Mouse (Mus musculus) hindlimb bud, embryonic 11.5 days (tissue): ENCODE data around the gene Kctd7.

Source experiments
- DNase-seq: peaks from one replicate; pipeline ENCODE4 v3.0.0-alpha.2; 2012; ENCODE audit warnings: low read depth, low spot score; ENCODE audit errors: extremely low spot score

Gene Kctd7

DNA sequence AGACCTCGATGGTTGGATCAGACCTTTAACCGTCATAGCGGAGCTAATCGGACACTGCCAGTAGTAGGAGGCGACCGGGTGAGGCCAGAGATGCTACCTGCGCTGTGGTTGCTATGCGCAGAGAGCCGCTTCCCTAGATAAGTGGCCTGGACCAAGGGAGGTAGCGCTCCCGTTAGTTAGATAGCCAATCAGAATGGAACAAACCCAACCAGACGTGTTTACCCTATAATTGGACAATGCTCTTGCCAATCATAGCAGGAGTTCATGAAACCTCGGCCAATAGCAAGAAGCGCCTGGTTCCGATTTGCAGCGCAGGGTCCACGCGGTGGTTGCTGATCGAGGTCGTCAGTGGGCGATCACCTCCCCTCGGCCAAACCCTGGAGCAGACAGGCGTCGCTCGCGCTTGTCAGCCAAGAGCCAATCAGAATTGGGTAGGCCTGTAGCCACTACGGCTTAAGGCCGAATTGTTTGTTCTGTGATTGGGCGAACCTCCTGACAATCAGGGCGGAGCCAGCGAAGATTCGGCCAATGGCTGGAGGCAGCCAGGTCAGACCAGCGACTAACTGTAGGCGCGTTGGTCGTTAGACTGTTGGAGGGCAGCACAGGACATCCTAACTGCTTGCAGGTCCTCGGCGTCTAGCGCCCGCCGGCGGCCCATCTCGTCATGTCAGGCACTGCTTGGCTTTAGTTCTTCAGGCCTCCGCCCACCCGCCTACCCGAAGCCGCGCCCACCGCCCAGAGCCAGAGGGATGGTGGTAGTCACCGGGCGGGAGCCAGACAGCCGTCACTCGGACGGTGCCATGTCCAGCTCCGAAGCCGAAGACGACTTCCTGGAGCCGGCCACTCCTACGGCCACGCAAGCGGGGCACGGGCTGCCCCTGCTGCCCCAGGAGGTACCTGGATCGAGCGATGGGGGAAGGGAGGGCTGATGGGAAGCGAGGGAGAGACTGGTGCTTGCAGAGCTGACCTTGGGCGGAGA is at the start of gene Kctd7:
Gene Kctd7, plus strand, starts transcription at position 528 of the 979 bp plus-strand sequence.
- peak; percentile 94 for DNase-seq

- DNase-seq, result no peak
Observed at GRCm38 (mm10) chr5:130096754-130097153, 47.9 kb upstream of the Kctd7 start.

- no peak for DNase-seq
Observed at GRCm38 (mm10) chr5:130097837-130098236, 46.8 kb upstream of the Kctd7 start.

- no peak for DNase-seq
Observed at GRCm38 (mm10) chr5:130101724-130102123, 42.9 kb upstream of the Kctd7 start.

- DNase-seq, result no peak
Observed at GRCm38 (mm10) chr5:130109348-130109747, 35.3 kb upstream of the Kctd7 start.

GRCm38 (mm10) chr5:130110632-130111464 is 33.8 kb upstream of the Kctd7 start:
- DNase-seq, result no peak

DNA sequence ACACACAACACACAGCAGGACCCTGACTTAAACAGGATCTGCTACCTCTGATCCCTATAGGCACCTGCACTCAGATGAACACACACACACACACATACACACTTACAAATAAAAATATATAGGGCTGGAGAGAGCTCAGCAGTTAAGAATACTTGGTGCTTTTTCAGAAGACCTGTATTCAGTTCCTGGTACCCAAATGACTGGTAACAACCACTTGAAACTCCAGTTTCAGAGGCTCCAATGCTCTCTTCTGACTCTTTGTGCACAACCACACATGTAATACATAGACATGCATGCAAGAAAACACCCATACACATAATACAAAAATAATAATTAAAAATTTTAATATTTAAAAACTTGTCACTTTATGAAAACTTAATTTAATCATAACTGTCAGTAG is 32.0 kb upstream of the Kctd7 start:
- no peak for DNase-seq

DNA sequence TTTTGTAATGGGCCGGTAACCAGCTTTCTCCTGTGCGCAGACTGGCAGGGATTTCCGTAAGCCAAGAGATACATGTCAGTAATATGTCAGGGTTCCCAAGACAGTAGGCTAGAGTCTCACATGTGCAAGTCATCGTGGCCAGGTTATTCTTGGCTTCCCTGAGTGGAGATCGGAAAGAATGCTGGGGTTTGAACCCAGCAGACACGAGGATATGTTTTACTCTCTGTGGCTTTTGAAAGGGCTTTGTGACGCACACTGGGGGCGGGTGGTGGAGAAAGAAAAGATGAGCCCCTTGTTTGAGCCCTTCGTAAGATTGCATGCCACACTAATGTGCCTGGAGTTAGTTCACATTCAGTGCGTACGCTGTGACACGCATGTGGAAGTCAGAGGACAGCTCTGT is 28.5 kb upstream of the Kctd7 start:
- DNase-seq, result no peak

DNA sequence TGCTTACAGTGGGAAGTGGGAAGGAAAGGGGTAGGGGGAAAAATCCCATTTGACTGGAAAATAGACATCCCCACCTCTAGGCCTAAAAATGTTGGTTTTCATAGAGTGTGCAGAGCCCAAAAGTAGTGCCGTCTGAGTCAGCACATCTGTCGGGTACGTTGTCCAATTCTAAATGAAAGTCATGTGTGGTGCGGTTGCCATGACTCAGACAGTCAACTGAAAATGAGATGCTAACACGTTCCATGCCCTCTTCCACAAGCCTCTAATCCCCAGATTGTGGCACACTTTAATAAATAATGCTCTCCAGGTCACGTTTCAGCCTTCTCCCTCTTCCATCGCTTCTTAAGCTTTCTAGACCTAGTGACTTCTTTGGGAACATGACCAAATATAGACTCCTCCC is 27.8 kb upstream of the Kctd7 start:
- DNase-seq, result no peak

GRCm38 (mm10) chr5:130117932-130118331 is 26.7 kb upstream of the Kctd7 start:
- no peak for DNase-seq

DNA sequence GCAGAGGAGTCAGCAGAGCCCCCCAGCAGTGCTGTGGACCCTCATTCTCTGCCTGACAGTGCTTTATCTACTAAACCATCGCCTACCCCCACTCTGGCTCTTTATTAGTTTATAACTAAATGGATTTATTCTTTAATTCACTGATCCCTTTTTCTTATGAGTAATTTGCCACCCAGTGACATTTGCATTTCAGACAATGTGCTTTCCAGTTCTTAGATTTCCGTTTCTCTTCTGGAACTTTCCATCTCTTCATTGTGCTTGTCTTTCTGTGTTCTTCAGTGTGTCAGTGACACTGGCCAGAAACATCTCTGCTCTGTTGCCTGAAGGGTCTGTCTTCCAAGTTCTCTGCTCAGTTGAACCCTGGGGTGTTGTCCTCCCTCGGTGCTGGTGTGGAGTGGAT is 25.4 kb upstream of the Kctd7 start:
- no peak for DNase-seq

DNA sequence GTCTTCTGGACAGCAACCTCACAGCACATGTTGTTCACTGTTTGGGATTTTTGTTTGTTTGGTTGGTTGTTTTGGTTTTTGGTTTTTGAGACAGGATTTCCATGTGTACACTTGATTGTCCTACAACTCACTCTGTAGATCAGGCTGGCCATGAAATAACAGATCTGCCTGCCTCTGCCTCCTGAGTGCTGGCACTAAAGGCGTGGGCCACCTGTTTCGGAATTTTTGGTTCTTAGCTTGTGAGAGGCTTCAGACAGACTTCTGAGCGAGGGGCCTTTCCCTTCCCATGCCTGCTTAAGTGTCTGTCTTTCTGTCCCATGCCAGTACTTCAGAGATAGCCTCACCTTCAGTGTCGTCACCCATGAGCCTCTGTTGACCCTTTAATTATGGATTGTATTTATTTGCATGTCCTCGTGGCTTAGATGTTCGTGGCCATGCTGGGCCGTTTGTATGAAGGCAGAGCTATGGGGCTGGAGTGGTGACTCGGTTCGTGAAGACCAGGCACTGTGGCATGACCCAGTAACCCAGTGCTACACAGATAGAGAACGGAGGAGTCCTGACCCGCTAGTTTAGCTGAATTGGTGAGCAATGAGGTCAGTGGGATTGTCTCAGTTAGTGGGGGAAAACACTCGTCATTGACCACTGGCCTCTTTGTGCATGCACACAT is 24.5 kb upstream of the Kctd7 start:
- no peak for DNase-seq

GRCm38 (mm10) chr5:130120904-130121303 is 23.8 kb upstream of the Kctd7 start:
- DNase-seq, result no peak

GRCm38 (mm10) chr5:130122355-130122754 is 22.3 kb upstream of the Kctd7 start:
- no peak for DNase-seq

DNA sequence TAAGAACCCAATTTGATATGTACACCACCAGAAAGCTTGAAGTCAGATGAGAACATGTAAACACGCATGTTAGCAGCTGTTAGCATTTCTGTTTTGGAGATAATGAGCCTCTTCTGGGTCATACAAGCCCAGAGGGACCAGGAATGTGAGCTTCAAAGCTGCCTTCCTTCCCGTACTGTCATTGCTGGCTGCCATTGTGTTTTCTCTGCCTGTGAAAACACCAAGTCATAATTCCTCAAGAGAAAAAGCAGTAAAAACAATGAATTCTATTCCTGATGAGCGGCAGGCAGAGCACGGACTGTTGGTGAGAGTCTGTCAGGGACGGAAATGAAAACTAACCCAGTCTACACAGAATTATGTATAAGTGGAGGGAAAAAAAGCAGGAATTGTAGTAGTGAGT is 20.4 kb upstream of the Kctd7 start:
- DNase-seq, result no peak

GRCm38 (mm10) chr5:130128686-130129523 is 15.8 kb upstream of the Kctd7 start:
- no peak for DNase-seq

DNA sequence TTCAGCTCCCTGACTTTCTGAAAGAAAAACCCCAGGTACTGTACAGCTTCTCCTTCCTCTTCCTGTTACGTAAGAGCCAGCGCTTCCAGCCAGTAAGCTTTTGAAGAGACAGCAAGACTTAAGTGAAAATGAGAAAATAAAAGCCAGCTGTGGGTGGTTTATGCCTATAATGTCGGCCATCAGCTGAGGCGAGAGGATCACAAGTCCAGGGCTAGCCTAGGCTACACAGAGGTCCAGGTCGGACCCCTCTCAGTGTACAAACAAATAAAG is 15.2 kb upstream of the Kctd7 start:
- DNase-seq, result no peak

DNA sequence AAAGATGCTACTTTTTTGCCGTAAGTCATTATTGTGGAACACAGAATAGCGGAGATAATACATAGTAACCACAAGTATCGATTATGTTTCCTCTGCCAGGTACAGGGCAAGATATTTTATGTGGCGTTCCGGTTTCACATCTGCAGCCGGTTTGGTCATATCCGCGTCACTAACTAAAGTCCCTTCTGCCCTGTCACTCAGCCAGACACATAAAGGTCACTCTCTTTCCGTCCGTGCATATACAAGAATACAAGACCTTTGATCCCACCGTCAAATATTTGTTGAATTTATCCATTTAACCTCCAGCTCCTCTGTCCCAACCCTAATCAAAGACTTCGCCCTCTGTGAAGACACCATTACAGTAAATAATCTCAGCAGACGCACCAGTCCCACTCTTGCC is 8.1 kb upstream of the Kctd7 start:
- DNase-seq, result no peak

DNA sequence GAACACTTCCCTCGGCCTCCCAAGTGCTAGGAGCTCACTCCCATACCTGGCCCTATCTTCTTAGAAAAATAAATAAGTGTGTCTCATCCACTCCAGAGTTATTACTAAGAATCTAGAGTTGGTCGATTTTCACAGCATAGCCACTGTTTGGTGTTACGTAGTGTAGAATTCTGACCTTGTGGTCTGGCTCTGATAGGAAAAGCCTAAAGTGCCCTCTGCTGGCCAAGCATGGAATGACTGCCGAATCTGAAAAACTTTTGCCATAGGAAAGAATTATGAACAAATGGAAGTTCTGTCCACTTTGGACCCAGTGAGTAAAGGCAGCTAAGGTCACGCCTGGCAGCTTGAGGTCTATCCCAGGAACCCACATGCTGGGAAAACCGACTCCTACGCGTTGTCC is 5.3 kb upstream of the Kctd7 start:
- DNase-seq, result peak; percentile 64

DNA sequence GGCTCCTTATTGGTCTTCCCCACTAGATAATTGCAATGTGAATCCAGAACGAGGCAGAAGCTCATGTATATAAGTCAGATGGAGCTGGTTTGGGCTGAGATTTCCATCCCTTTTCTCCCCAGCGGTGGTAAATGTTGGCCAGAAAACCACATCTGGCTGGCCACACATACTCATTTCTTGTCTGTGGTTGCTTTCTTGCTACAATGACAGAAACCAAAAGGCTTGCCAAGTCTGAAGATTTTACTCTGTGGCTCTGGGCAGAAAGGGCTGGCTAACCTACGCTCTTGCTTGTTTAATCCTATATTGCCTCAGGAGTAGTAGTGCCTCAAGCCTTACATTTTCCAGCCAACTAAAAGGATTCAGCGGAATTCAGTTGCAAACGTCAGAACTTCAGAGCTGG is 3.5 kb upstream of the Kctd7 start:
- no peak for DNase-seq

DNA sequence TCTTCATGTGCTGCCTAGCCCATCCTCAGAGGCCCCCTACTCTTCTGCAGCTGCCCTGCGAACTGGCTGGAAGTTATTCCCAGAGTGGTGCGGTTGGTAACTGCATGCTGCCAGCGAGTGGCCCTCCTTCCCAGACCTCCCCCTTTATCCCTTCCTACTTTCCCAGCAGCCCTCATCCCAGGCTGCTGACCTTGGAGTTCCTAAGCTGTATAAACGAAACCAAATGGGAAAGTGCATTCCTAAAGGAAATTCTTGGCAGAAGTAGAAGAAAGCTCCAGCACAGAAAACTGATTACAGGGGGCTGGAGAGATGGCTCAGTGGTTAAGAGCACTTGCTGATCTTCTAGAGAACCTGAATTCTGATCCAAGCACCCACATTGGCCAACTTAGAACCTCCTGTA is 2.6 kb upstream of the Kctd7 start:
- no peak for DNase-seq
